Mouse (Mus musculus): ENCODE data around the gene Pawr. TPM values are rescaled to one million over a fixed set of nuclear protein-coding genes. Genes with fewer than 3 reads are reported as not detected.

Gene Pawr
- polyA plus RNA-seq (2015; fragmentation: Nextera tagmentation; extraction: Ambion mirVana), result 7.2 and 8.9 TPM in 2 replicates

GRCm38 (mm10) chr10:108331784-108332561, at the start of gene Pawr:
Pawr (plus strand) TSS chr10:108332121.
- Histone ChIP-seq H3K4me1 (replicated peaks) (peaks cover 17% of the 10 kb centered on the region), H3K36me3 (no peaks in the 10 kb centered on the region), H3K9ac (peak within 1 kb of the TSS; percentile 82), H3K4me3 (peak within 1 kb of the TSS; percentile 94), H3K9me3 (replicated peaks) (no peaks in the 10 kb centered on the region), H3K27me3 (peaks cover 14% of the 10 kb centered on the region), H3K27ac (peak within 1 kb of the TSS; percentile 70), H3K4me2 (peak within 1 kb of the TSS; percentile 85)
- WGBS, result under 1% methylated on average over 60 of the region's 85 CpGs
- peak; percentile 92 for ATAC-seq (replicated peaks; ENCODE audit: insufficient number of reproducible peaks, insufficient read depth, low FRiP score, low read depth)

GRCm38 (mm10) chr10:108282351-108282750, 49.6 kb upstream of the Pawr start:
- no peaks in the 10 kb centered on the region for H3K9me3 ChIP-seq (replicated peaks)
- no peak overlapping the region for H3K4me3 ChIP-seq
- peaks cover 16% of the 10 kb centered on the region for H3K36me3 ChIP-seq
- H3K9ac ChIP-seq, result no peak overlapping the region
- ATAC-seq (replicated peaks; ENCODE audit: insufficient number of reproducible peaks, insufficient read depth, low FRiP score, low read depth), result 0 out of 2 replicates have a peak, but pooled peaks have one; percentile 31
- H3K4me1 ChIP-seq (replicated peaks), result peaks cover 9% of the 10 kb centered on the region
- no peaks in the 10 kb centered on the region for H3K27me3 ChIP-seq
- no peak overlapping the region for H3K4me2 ChIP-seq
- WGBS, result 56% methylated on average over 6 of the region's 6 CpGs
- no peak overlapping the region for H3K27ac ChIP-seq

- no peak overlapping the region for H3K27ac ChIP-seq
- H3K36me3 ChIP-seq, result peaks cover 16% of the 10 kb centered on the region
- H3K4me2 ChIP-seq, result no peak overlapping the region
- no peak overlapping the region for H3K4me3 ChIP-seq
- H3K4me1 ChIP-seq (replicated peaks), result peaks cover 5% of the 10 kb centered on the region
- no peak for ATAC-seq (replicated peaks; ENCODE audit: insufficient number of reproducible peaks, insufficient read depth, low FRiP score, low read depth)
- H3K27me3 ChIP-seq, result no peaks in the 10 kb centered on the region
- WGBS, result 96% methylated on average over 2 of the region's 2 CpGs
- no peak overlapping the region for H3K9ac ChIP-seq
- H3K9me3 ChIP-seq (replicated peaks), result no peaks in the 10 kb centered on the region
These were observed 48.5 kb upstream of the Pawr start for GRCm38 (mm10) chr10:108283418-108283817.

- Histone ChIP-seq H3K27ac (no peak overlapping the region), H3K4me3 (no peak overlapping the region), H3K4me1 (replicated peaks) (peaks cover 5% of the 10 kb centered on the region), H3K27me3 (no peaks in the 10 kb centered on the region), H3K4me2 (no peak overlapping the region), H3K9me3 (replicated peaks) (no peaks in the 10 kb centered on the region), H3K9ac (no peak overlapping the region), H3K36me3 (peaks cover 15% of the 10 kb centered on the region)
- ATAC-seq (replicated peaks; ENCODE audit: insufficient number of reproducible peaks, insufficient read depth, low FRiP score, low read depth), result no peak
- WGBS, result 85% methylated on average over 4 of the region's 4 CpGs
These were observed 48.1 kb upstream of the Pawr start for GRCm38 (mm10) chr10:108283837-108284236.

GRCm38 (mm10) chr10:108284445-108284844, 47.5 kb upstream of the Pawr start:
- WGBS, result 83% methylated on average over 4 of the region's 4 CpGs
- no peak overlapping the region for H3K27ac ChIP-seq

GRCm38 (mm10) chr10:108284977-108285376, 46.9 kb upstream of the Pawr start:
- Histone ChIP-seq H3K27me3 (no peaks in the 10 kb centered on the region), H3K9ac (no peak overlapping the region), H3K4me1 (replicated peaks) (peaks cover 5% of the 10 kb centered on the region), H3K4me3 (no peak overlapping the region), H3K36me3 (peaks cover 8% of the 10 kb centered on the region), H3K4me2 (no peak overlapping the region), H3K9me3 (replicated peaks) (no peaks in the 10 kb centered on the region), H3K27ac (no peak overlapping the region)
- 87% methylated on average over 5 of the region's 5 CpGs for WGBS
- ATAC-seq (replicated peaks; ENCODE audit: insufficient number of reproducible peaks, insufficient read depth, low FRiP score, low read depth), result no peak

More at GRCm38 (mm10) chr10:108284445-108284844, 47.5 kb upstream of the Pawr start:
- no peaks in the 10 kb centered on the region for H3K9me3 ChIP-seq (replicated peaks)
- no peak overlapping the region for H3K4me2 ChIP-seq
- no peak overlapping the region for H3K4me3 ChIP-seq
- ATAC-seq (replicated peaks; ENCODE audit: insufficient number of reproducible peaks, insufficient read depth, low FRiP score, low read depth), result no peak
- peaks cover 14% of the 10 kb centered on the region for H3K36me3 ChIP-seq
- peaks cover 5% of the 10 kb centered on the region for H3K4me1 ChIP-seq (replicated peaks)
- no peaks in the 10 kb centered on the region for H3K27me3 ChIP-seq
- no peak overlapping the region for H3K9ac ChIP-seq

GRCm38 (mm10) chr10:108286658-108287437, 45.1 kb upstream of the Pawr start:
- Histone ChIP-seq H3K4me2 (no peak overlapping the region), H3K36me3 (no peaks in the 10 kb centered on the region), H3K27me3 (no peaks in the 10 kb centered on the region), H3K4me1 (replicated peaks) (peaks cover 5% of the 10 kb centered on the region), H3K4me3 (no peak overlapping the region), H3K9me3 (replicated peaks) (no peaks in the 10 kb centered on the region), H3K9ac (no peak overlapping the region), H3K27ac (no peak overlapping the region)
- ATAC-seq (replicated peaks; ENCODE audit: insufficient number of reproducible peaks, insufficient read depth, low FRiP score, low read depth), result no peak
- WGBS, result 73% methylated on average over 11 of the region's 11 CpGs

GRCm38 (mm10) chr10:108287438-108287801, 44.5 kb upstream of the Pawr start:
- no peak overlapping the region for H3K27ac ChIP-seq
- no peaks in the 10 kb centered on the region for H3K27me3 ChIP-seq
- H3K36me3 ChIP-seq, result no peaks in the 10 kb centered on the region
- no peak overlapping the region for H3K4me3 ChIP-seq
- no peak overlapping the region for H3K4me2 ChIP-seq
- no peak overlapping the region for H3K9ac ChIP-seq
- peaks cover under 1% of the 10 kb centered on the region; the same call in 1 of the 2 replicates for H3K4me1 ChIP-seq (replicated peaks)
- 57% methylated on average over 4 of the region's 4 CpGs for WGBS
- ATAC-seq (replicated peaks; ENCODE audit: insufficient number of reproducible peaks, insufficient read depth, low FRiP score, low read depth), result no peak
- H3K9me3 ChIP-seq (replicated peaks), result no peaks in the 10 kb centered on the region

GRCm38 (mm10) chr10:108290046-108290445, 41.9 kb upstream of the Pawr start:
- no peaks in the 10 kb centered on the region for H3K4me1 ChIP-seq (replicated peaks)
- ATAC-seq (replicated peaks; ENCODE audit: insufficient number of reproducible peaks, insufficient read depth, low FRiP score, low read depth), result no peak
- H3K4me2 ChIP-seq, result no peak overlapping the region
- H3K36me3 ChIP-seq, result no peaks in the 10 kb centered on the region
- H3K9me3 ChIP-seq (replicated peaks), result no peaks in the 10 kb centered on the region
- WGBS, result 93% methylated on average over 13 of the region's 13 CpGs
- no peak overlapping the region for H3K9ac ChIP-seq
- no peaks in the 10 kb centered on the region for H3K27me3 ChIP-seq
- no peak overlapping the region for H3K27ac ChIP-seq
- H3K4me3 ChIP-seq, result no peak overlapping the region

GRCm38 (mm10) chr10:108291688-108292471, 40.0 kb upstream of the Pawr start:
- no peak overlapping the region for H3K4me3 ChIP-seq
- H3K36me3 ChIP-seq, result no peaks in the 10 kb centered on the region
- no peaks in the 10 kb centered on the region for H3K9me3 ChIP-seq (replicated peaks)
- no peak overlapping the region for H3K27ac ChIP-seq
- H3K27me3 ChIP-seq, result no peaks in the 10 kb centered on the region
- WGBS, result 82% methylated on average over 12 of the region's 12 CpGs
- no peak overlapping the region for H3K9ac ChIP-seq
- H3K4me1 ChIP-seq (replicated peaks), result no peaks in the 10 kb centered on the region
- ATAC-seq (replicated peaks; ENCODE audit: insufficient number of reproducible peaks, insufficient read depth, low FRiP score, low read depth), result no peak
- H3K4me2 ChIP-seq, result no peak overlapping the region

- Histone ChIP-seq H3K4me1 (replicated peaks) (no peaks in the 10 kb centered on the region), H3K4me2 (no peak overlapping the region), H3K9me3 (replicated peaks) (no peaks in the 10 kb centered on the region), H3K4me3 (no peak overlapping the region), H3K9ac (no peak overlapping the region), H3K27ac (no peak overlapping the region), H3K36me3 (no peaks in the 10 kb centered on the region), H3K27me3 (no peaks in the 10 kb centered on the region)
- ATAC-seq (replicated peaks; ENCODE audit: insufficient number of reproducible peaks, insufficient read depth, low FRiP score, low read depth), result no peak
- 86% methylated on average over 4 of the region's 4 CpGs for WGBS
These were observed 39.3 kb upstream of the Pawr start for GRCm38 (mm10) chr10:108292651-108293050.
